Mouse (Mus musculus): ENCODE measurements around the gene Mcm8. TPM values are rescaled to one million over a fixed set of nuclear protein-coding genes. Genes with fewer than 3 reads are reported as not detected.

Mcm8 gene
- polyA plus RNA-seq, 1 experiment from 2014 or later: 9.2 TPM

- ATAC-seq: peak; percentile 92
- H3K36me3 ChIP-seq (ENCODE audit: control insufficient read depth, insufficient read depth): peaks cover 4% of the 10 kb centered on the region; the same call in 1 of the 2 replicates
- WGBS: under 1% methylated on average over 96 of the region's 96 CpGs
- peak within 1 kb of the TSS; percentile 91 for H3K9ac ChIP-seq (replicated peaks; ENCODE audit: low read depth, low read length)
- peak within 1 kb of the TSS; percentile 90 for H3K27ac ChIP-seq (ENCODE audit: low read length)
- H3K27me3 ChIP-seq (replicated peaks; ENCODE audit: control insufficient read depth, insufficient read depth, low read length): no peaks in the 10 kb centered on the region
- no peaks in the 10 kb centered on the region for H3K9me3 ChIP-seq (ENCODE audit: control insufficient read depth, low read length)
- peak within 1 kb of the TSS; percentile 99 for H3K4me3 ChIP-seq (replicated peaks; ENCODE audit: low read length)
- H3K4me2 ChIP-seq (ENCODE audit: low read length): peak within 1 kb of the TSS; percentile 88
- H3K4me1 ChIP-seq (replicated peaks; ENCODE audit: control insufficient read depth, insufficient read depth, low read length): peaks cover 24% of the 10 kb centered on the region
Measured at GRCm38 (mm10) chr2:132846407-132847358, 30.7 kb downstream of the Mcm8 start, which contains the start of gene Crls1. Crls1 (plus strand) TSS chr2:132846666.

GRCm38 (mm10) chr2:132847581-132847980 is 31.6 kb downstream of the Mcm8 start:
- 32% methylated on average over 7 of the region's 7 CpGs for WGBS
- H3K4me2 ChIP-seq (ENCODE audit: low read length): peak overlapping the region; percentile 88

GRCm38 (mm10) chr2:132848361-132848760 is 32.4 kb downstream of the Mcm8 start:
- peaks cover 24% of the 10 kb centered on the region for H3K4me1 ChIP-seq (replicated peaks; ENCODE audit: control insufficient read depth, insufficient read depth, low read length)
- no peaks in the 10 kb centered on the region for H3K27me3 ChIP-seq (replicated peaks; ENCODE audit: control insufficient read depth, insufficient read depth, low read length)
- 94% methylated on average over 4 of the region's 4 CpGs for WGBS
- H3K36me3 ChIP-seq (ENCODE audit: control insufficient read depth, insufficient read depth): peaks cover 6% of the 10 kb centered on the region
- peak overlapping the region; percentile 9; the same call in 1 of the 2 replicates for H3K4me2 ChIP-seq (ENCODE audit: low read length)
- H3K4me3 ChIP-seq (replicated peaks; ENCODE audit: low read length): no peak overlapping the region
- no peak overlapping the region for H3K9ac ChIP-seq (replicated peaks; ENCODE audit: low read depth, low read length)
- no peak for ATAC-seq
- no peaks in the 10 kb centered on the region for H3K9me3 ChIP-seq (ENCODE audit: control insufficient read depth, low read length)
- H3K27ac ChIP-seq (ENCODE audit: low read length): no peak overlapping the region

More at GRCm38 (mm10) chr2:132847581-132847980, 31.6 kb downstream of the Mcm8 start:
- ATAC-seq: no peak
- Histone ChIP-seq H3K4me3 (replicated peaks; ENCODE audit: low read length) (peak overlapping the region; percentile 99), H3K4me1 (replicated peaks; ENCODE audit: control insufficient read depth, insufficient read depth, low read length) (peaks cover 24% of the 10 kb centered on the region), H3K36me3 (ENCODE audit: control insufficient read depth, insufficient read depth) (peaks cover 6% of the 10 kb centered on the region), H3K27ac (ENCODE audit: low read length) (no peak overlapping the region), H3K9me3 (ENCODE audit: control insufficient read depth, low read length) (no peaks in the 10 kb centered on the region), H3K9ac (replicated peaks; ENCODE audit: low read depth, low read length) (peak overlapping the region; percentile 91), H3K27me3 (replicated peaks; ENCODE audit: control insufficient read depth, insufficient read depth, low read length) (no peaks in the 10 kb centered on the region)

- no peak overlapping the region for H3K4me3 ChIP-seq (replicated peaks; ENCODE audit: low read length)
- peaks cover 6% of the 10 kb centered on the region for H3K36me3 ChIP-seq (ENCODE audit: control insufficient read depth, insufficient read depth)
- no peaks in the 10 kb centered on the region for H3K9me3 ChIP-seq (ENCODE audit: control insufficient read depth, low read length)
- H3K27me3 ChIP-seq (replicated peaks; ENCODE audit: control insufficient read depth, insufficient read depth, low read length): no peaks in the 10 kb centered on the region
- ATAC-seq: no peak
- no peak overlapping the region for H3K27ac ChIP-seq (ENCODE audit: low read length)
- H3K4me2 ChIP-seq (ENCODE audit: low read length): 0 out of 2 replicates have a peak overlapping the region, but pooled peaks have one; percentile 12
- H3K4me1 ChIP-seq (replicated peaks; ENCODE audit: control insufficient read depth, insufficient read depth, low read length): peaks cover 24% of the 10 kb centered on the region
- 68% methylated on average over 6 of the region's 6 CpGs for WGBS
- no peak overlapping the region; the same call in 1 of the 2 replicates for H3K9ac ChIP-seq (replicated peaks; ENCODE audit: low read depth, low read length)
Measured at GRCm38 (mm10) chr2:132849141-132849540, 33.2 kb downstream of the Mcm8 start.

GRCm38 (mm10) chr2:132853051-132853450 is 37.1 kb downstream of the Mcm8 start:
- Histone ChIP-seq H3K9ac (replicated peaks; ENCODE audit: low read depth, low read length) (no peak overlapping the region), H3K27ac (ENCODE audit: low read length) (no peak overlapping the region), H3K9me3 (ENCODE audit: control insufficient read depth, low read length) (no peaks in the 10 kb centered on the region), H3K36me3 (ENCODE audit: control insufficient read depth, insufficient read depth) (peaks cover 6% of the 10 kb centered on the region), H3K27me3 (replicated peaks; ENCODE audit: control insufficient read depth, insufficient read depth, low read length) (no peaks in the 10 kb centered on the region), H3K4me3 (replicated peaks; ENCODE audit: low read length) (no peak overlapping the region), H3K4me1 (replicated peaks; ENCODE audit: control insufficient read depth, insufficient read depth, low read length) (peaks cover 12% of the 10 kb centered on the region), H3K4me2 (ENCODE audit: low read length) (no peak overlapping the region)
- WGBS: 98% methylated on average over 1 of the region's 1 CpGs
- no peak for ATAC-seq

- Histone ChIP-seq H3K36me3 (ENCODE audit: control insufficient read depth, insufficient read depth) (peaks cover 4% of the 10 kb centered on the region), H3K4me2 (ENCODE audit: low read length) (no peak overlapping the region), H3K9me3 (ENCODE audit: control insufficient read depth, low read length) (no peaks in the 10 kb centered on the region), H3K9ac (replicated peaks; ENCODE audit: low read depth, low read length) (no peak overlapping the region), H3K4me3 (replicated peaks; ENCODE audit: low read length) (no peak overlapping the region), H3K27ac (ENCODE audit: low read length) (no peak overlapping the region), H3K27me3 (replicated peaks; ENCODE audit: control insufficient read depth, insufficient read depth, low read length) (no peaks in the 10 kb centered on the region), H3K4me1 (replicated peaks; ENCODE audit: control insufficient read depth, insufficient read depth, low read length) (no peaks in the 10 kb centered on the region)
- no peak for ATAC-seq
- WGBS: 74% methylated on average over 5 of the region's 5 CpGs
Measured at GRCm38 (mm10) chr2:132856333-132856732, 40.4 kb downstream of the Mcm8 start.

GRCm38 (mm10) chr2:132860435-132860834 is 44.5 kb downstream of the Mcm8 start:
- no peak overlapping the region for H3K9ac ChIP-seq (replicated peaks; ENCODE audit: low read depth, low read length)
- H3K27me3 ChIP-seq (replicated peaks; ENCODE audit: control insufficient read depth, insufficient read depth, low read length): no peaks in the 10 kb centered on the region
- H3K4me1 ChIP-seq (replicated peaks; ENCODE audit: control insufficient read depth, insufficient read depth, low read length): no peaks in the 10 kb centered on the region
- no peaks in the 10 kb centered on the region for H3K9me3 ChIP-seq (ENCODE audit: control insufficient read depth, low read length)
- no peak for ATAC-seq
- peaks cover 7% of the 10 kb centered on the region for H3K36me3 ChIP-seq (ENCODE audit: control insufficient read depth, insufficient read depth)
- H3K27ac ChIP-seq (ENCODE audit: low read length): no peak overlapping the region
- no peak overlapping the region for H3K4me3 ChIP-seq (replicated peaks; ENCODE audit: low read length)
- H3K4me2 ChIP-seq (ENCODE audit: low read length): no peak overlapping the region

GRCm38 (mm10) chr2:132861456-132861855 is 45.5 kb downstream of the Mcm8 start:
- Histone ChIP-seq H3K9ac (replicated peaks; ENCODE audit: low read depth, low read length) (no peak overlapping the region), H3K27me3 (replicated peaks; ENCODE audit: control insufficient read depth, insufficient read depth, low read length) (no peaks in the 10 kb centered on the region), H3K4me3 (replicated peaks; ENCODE audit: low read length) (no peak overlapping the region), H3K4me2 (ENCODE audit: low read length) (no peak overlapping the region), H3K9me3 (ENCODE audit: control insufficient read depth, low read length) (no peaks in the 10 kb centered on the region), H3K27ac (ENCODE audit: low read length) (no peak overlapping the region), H3K36me3 (ENCODE audit: control insufficient read depth, insufficient read depth) (peaks cover 9% of the 10 kb centered on the region), H3K4me1 (replicated peaks; ENCODE audit: control insufficient read depth, insufficient read depth, low read length) (no peaks in the 10 kb centered on the region)
- no peak for ATAC-seq
- 86% methylated on average over 2 of the region's 2 CpGs for WGBS

- no peaks in the 10 kb centered on the region for H3K9me3 ChIP-seq (ENCODE audit: control insufficient read depth, low read length)
- H3K4me2 ChIP-seq (ENCODE audit: low read length): no peak overlapping the region
- H3K9ac ChIP-seq (replicated peaks; ENCODE audit: low read depth, low read length): no peak overlapping the region
- H3K36me3 ChIP-seq (ENCODE audit: control insufficient read depth, insufficient read depth): peaks cover 13% of the 10 kb centered on the region
- no peaks in the 10 kb centered on the region for H3K27me3 ChIP-seq (replicated peaks; ENCODE audit: control insufficient read depth, insufficient read depth, low read length)
- no peaks in the 10 kb centered on the region for H3K4me1 ChIP-seq (replicated peaks; ENCODE audit: control insufficient read depth, insufficient read depth, low read length)
- H3K4me3 ChIP-seq (replicated peaks; ENCODE audit: low read length): no peak overlapping the region
- no peak for ATAC-seq
- H3K27ac ChIP-seq (ENCODE audit: low read length): no peak overlapping the region
- 99% methylated on average over 2 of the region's 2 CpGs for WGBS
Measured at GRCm38 (mm10) chr2:132863325-132863724, 47.4 kb downstream of the Mcm8 start.
